Mouse (Mus musculus) splenic B cell, adult 2 months (primary cell): ENCODE data around the gene Thumpd3.

ENCODE experiments used
- DNase-seq: peaks from one replicate; pipeline ENCODE4 v3.0.0-alpha.2; 2011; ENCODE audit warnings: low read depth, low spot score
- H3K27me3 ChIP-seq: 2 replicates; pipeline ENCODE4 v1.6.1; 2012; ENCODE audit warnings: mild to moderate bottlenecking, low read length, moderate library complexity, mixed read lengths; ENCODE audit not compliant: control insufficient read depth, poor library complexity, insufficient read depth, severe bottlenecking
- H3K36me3 ChIP-seq: 2 replicates; pipeline ENCODE4 v1.6.1; 2012; ENCODE audit warnings: mild to moderate bottlenecking, low read length, moderate library complexity, mixed read lengths; ENCODE audit not compliant: control insufficient read depth, poor library complexity, insufficient read depth, severe bottlenecking

Gene Thumpd3

DNA sequence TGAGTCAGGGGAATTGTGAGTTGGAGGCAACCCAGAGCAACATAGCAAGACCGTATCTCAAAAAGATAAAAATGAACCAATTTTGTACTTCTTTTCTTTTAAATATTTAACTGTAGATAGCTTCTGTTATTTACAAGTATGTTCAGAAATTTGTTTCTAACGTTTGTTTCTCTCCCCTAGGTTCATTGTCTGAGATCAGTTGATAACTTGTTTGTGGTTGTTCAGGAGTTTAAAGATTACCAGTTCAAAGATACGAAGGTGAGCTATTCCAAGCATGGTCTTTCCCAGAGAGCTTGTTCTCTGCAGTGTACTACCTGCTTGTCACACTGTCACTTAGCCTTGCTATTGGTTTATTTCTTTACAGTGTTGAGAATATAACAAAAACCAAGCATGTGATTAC lies 3.1 kb downstream of the Thumpd3 start:
- DNase-seq = no peak
- Histone ChIP-seq H3K27me3 (no peaks in the 10 kb centered on the region), H3K36me3 (peaks cover 16% of the 10 kb centered on the region)

- DNase-seq = no peak
- Histone ChIP-seq H3K36me3 (peaks cover 28% of the 10 kb centered on the region), H3K27me3 (no peaks in the 10 kb centered on the region)
Measured at GRCm38 (mm10) chr6:113052972-113053371, 6.9 kb downstream of the Thumpd3 start.

DNA sequence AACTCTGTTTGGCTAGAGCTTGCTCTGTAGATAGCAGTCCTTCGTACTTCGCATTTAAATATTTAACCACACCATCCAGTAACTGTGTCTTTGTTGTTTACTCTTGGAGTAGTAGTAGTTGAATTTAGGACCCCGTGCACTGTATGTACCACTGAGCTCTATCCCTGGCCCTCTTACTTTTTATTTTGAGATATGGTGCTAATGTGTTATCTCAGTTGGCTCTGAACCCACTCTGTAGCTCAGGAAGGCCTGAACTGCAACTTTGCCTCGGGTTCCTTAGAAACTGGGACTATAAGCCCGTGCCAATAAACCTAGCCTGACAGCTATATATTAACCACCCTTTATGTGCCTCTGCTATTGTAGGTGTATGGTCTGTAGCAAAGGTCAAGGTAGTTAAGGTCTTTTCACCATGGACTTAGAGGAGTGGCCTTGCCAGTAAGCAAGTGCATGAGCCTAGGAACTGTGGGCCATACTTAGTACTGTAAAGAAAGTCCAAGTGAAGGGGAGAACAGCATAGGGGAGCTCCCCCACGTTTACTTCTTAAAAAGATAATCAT lies 8.6 kb downstream of the Thumpd3 start:
- no peak for DNase-seq
- peaks cover 26% of the 10 kb centered on the region for H3K36me3 ChIP-seq

GRCm38 (mm10) chr6:113060892-113061563 lies 15.0 kb downstream of the Thumpd3 start:
- DNase-seq = no peak
- Histone ChIP-seq H3K27me3 (no peaks in the 10 kb centered on the region), H3K36me3 (peaks cover 8% of the 10 kb centered on the region)

More for the DNA sequence above, 8.6 kb downstream of the Thumpd3 start:
- H3K27me3 ChIP-seq = no peaks in the 10 kb centered on the region

DNA sequence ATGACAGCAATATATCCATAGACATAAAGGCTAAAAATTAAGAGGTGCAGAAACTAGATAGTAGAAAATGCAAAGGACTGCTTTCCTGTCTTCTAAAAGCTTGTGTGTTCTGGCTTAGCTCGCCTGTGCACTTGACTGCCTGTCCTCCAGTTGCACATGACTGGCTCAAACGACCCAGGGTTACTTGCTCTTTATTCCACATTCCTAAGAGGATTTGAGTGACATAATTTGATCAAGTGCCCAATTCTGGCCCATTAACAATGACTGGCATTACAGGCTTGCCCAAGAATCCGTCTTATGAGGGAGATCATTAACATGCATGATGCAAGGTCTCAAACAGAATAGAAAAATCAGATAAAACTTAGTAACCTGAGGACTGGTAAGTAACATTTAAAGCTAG lies 16.2 kb downstream of the Thumpd3 start:
- Histone ChIP-seq H3K36me3 (peaks cover 8% of the 10 kb centered on the region), H3K27me3 (no peaks in the 10 kb centered on the region)
- no peak for DNase-seq

GRCm38 (mm10) chr6:113063363-113063762 lies 17.3 kb downstream of the Thumpd3 start:
- no peaks in the 10 kb centered on the region for H3K27me3 ChIP-seq
- peaks cover 14% of the 10 kb centered on the region for H3K36me3 ChIP-seq
- no peak for DNase-seq

DNA sequence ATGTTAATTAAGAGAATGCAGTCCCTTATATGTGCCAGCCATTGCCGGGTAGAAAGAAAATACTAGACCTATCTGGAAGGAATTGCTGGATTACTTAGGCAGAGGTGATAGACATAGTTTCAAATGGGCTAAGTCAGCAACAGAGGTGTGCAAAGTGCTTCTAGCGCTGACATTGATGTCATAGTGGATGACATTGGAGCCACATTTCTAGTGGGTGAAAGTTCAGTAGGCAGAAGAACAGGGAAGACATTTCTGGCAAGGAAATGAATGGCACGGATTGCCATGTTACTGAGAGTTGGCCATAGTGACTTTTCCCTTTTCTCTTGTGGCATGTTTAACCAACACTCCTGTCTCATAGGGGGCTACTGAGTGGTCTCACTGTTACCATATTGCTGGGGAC lies 19.2 kb downstream of the Thumpd3 start:
- no peaks in the 10 kb centered on the region for H3K27me3 ChIP-seq

DNA sequence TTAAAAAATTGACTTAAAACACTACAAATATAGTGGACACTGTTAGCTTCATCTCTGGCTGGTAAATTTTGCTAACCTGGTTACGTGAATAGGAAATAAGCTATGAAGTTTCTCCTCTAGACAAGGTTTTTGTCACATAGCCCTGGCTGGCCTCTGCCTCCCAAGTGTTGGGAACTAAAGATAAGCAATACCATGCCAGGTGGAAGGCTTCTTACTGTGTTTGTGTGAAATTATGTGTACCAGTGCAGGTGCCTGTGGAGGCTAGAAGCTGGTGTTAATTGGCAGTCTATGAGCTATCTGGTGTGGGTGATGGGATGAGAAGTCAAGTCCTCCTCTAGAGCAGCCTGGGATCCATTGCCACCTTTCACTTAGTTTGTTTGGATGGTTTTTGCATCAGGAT lies 23.1 kb downstream of the Thumpd3 start:
- H3K36me3 ChIP-seq = peaks cover 13% of the 10 kb centered on the region
- no peak for DNase-seq
- no peaks in the 10 kb centered on the region for H3K27me3 ChIP-seq

More for the DNA sequence above, 19.2 kb downstream of the Thumpd3 start:
- DNase-seq = no peak
- peaks cover 18% of the 10 kb centered on the region for H3K36me3 ChIP-seq

- no peaks in the 10 kb centered on the region for H3K27me3 ChIP-seq
- DNase-seq = no peak
- no peaks in the 10 kb centered on the region for H3K36me3 ChIP-seq
Measured at GRCm38 (mm10) chr6:113075261-113075660, 29.2 kb downstream of the Thumpd3 start.

GRCm38 (mm10) chr6:113076012-113076685 lies 30.1 kb downstream of the Thumpd3 start:
- peak; percentile 96 for DNase-seq
- H3K36me3 ChIP-seq = no peaks in the 10 kb centered on the region
- H3K27me3 ChIP-seq = no peaks in the 10 kb centered on the region

DNA sequence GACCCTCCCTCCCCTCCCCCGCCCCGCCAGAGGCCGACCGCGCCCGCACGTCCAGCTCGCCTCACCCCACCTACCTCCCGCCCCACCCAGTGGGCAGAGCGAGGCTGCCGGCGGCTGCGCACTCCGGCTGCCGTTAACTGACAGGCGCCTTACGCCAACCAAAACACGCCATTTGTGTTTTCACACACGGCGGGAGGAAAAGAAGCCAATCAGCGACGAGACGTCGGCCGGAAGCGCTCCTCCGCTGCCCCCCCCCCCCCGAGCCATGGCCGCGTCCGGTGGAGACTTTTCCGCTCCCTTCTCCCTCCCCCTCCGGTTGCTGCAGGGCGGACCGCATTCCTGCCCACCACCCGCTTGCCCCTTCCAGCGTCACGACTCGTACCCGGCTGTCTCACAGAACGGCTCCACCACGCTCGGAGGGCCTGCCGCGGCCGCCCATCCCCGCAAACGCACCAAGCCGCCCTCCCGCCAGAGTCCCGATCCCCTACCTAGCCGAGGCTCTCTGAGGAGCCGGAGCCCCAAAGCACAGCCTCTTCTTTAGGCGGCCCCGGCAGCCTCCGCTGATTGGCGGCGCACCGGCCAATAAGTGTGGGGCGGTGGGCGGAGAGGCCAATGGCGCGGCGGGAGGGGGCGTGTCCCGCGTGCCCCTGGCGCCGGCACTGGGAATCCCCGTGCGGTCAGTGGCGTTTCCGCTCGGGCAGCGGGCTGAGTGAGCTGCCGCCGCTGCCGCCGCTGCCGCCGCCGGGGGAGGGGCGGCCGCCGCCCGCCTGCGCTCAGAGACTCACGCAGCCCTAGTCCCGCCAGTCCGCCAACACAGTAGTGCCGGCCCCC lies 30.9 kb downstream of the Thumpd3 start, which contains the start of gene Setd5:
Gene Setd5, plus strand, starts transcription at position 680 of the 831 bp plus-strand sequence.
- Histone ChIP-seq H3K36me3 (no peaks in the 10 kb centered on the region), H3K27me3 (no peaks in the 10 kb centered on the region)
- DNase-seq = peak; percentile 97

- Histone ChIP-seq H3K36me3 (no peaks in the 10 kb centered on the region), H3K27me3 (no peaks in the 10 kb centered on the region)
- DNase-seq = no peak
Measured at GRCm38 (mm10) chr6:113077569-113078030, 31.6 kb downstream of the Thumpd3 start.

DNA sequence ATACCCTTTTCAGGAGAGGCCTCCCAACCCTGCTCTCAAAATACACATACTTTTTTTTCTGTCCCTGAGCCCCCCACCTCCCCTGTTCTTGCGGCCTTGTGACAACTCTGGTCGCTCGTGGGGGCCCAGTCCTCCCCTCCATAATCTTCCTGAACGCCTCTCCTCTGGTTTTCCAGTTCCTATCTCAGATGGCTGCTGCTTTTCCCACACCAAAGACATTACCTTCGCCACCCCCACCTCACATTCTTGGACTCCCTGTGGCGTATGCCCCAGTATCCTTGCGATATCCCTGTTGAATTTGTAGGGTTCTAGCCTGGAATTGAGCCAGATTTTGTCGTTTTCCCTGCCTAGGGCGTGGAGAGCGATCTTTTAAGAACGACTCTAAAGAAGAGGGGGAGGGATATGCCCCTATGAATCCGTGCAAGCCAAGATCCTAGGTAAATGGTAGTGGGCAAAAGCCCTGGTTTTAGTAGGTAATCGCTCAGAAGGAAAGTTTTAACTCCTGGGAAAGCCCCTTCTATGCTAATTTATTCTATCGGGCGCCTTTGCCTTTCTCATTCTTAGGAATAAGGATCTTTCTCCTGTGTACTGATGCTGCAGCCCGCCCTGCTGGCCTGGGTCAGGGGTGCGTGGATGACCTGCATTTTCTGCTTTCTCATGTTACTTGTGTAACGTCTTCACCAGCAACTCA lies 32.2 kb downstream of the Thumpd3 start:
- no peaks in the 10 kb centered on the region for H3K36me3 ChIP-seq
- no peaks in the 10 kb centered on the region for H3K27me3 ChIP-seq
- DNase-seq = peak; percentile 18

GRCm38 (mm10) chr6:113079492-113079891 lies 33.5 kb downstream of the Thumpd3 start:
- Histone ChIP-seq H3K36me3 (no peaks in the 10 kb centered on the region), H3K27me3 (no peaks in the 10 kb centered on the region)
- DNase-seq = no peak
